Mouse (Mus musculus) spleen, adult 2 months (tissue): Measurements from ENCODE around the gene Hs6st3. TPM values are rescaled to one million over a fixed set of nuclear protein-coding genes. Genes with fewer than 3 reads are reported as not detected.

Source experiments
- DNase-seq, 2 experiments: peaks; one replicate each; pipeline versions ENCODE4 v3.0.0 to v3.0.0-alpha.2; 2012 to 2021; ENCODE audit warnings: low spot score in 2 of 2, low read depth in 1 of 2
- H3K27ac ChIP-seq: fragments of 200-500 bp; 2 replicates; pipeline ENCODE4 v1.5.1; 2012; ENCODE audit warnings: low read length, inconsistent platforms; ENCODE audit not compliant: insufficient read depth
- H3K27me3 ChIP-seq: fragments of 200-500 bp; 2 replicates; pipeline ENCODE4 v1.6.1; 2012; ENCODE audit warnings: mild to moderate bottlenecking, moderate library complexity, low read length, inconsistent platforms; ENCODE audit not compliant: control insufficient read depth, insufficient read depth
- H3K36me3 ChIP-seq: fragments of 200-500 bp; 2 replicates; pipeline ENCODE4 v1.6.1; 2012; ENCODE audit warnings: mild to moderate bottlenecking, low read length, inconsistent platforms; ENCODE audit not compliant: control insufficient read depth, insufficient read depth
- H3K4me1 ChIP-seq: fragments of 200-500 bp; 2 replicates; pipeline ENCODE4 v1.6.1; 2011; ENCODE audit warnings: inconsistent platforms; ENCODE audit not compliant: control insufficient read depth, insufficient read depth, insufficient read length
- H3K4me3 ChIP-seq: fragments of 200-500 bp; 2 replicates; pipeline ENCODE4 v1.5.1; 2011; ENCODE audit warnings: mild to moderate bottlenecking, inconsistent platforms; ENCODE audit not compliant: insufficient read depth, insufficient read length; ENCODE audit errors: extremely low read depth
- CTCF ChIP-seq: fragments of 200-500 bp; IDR thresholded peaks from 2 replicates; pipeline ENCODE4 v1.5.1; 2011; ENCODE audit warnings: mild to moderate bottlenecking, inconsistent platforms; ENCODE audit not compliant: insufficient read depth, insufficient read length, insufficient replicate concordance; ENCODE audit errors: extremely low read depth
- POLR2A ChIP-seq: fragments of 200-500 bp; IDR thresholded peaks from 2 replicates; pipeline ENCODE4 v1.6.1; 2011; ENCODE audit warnings: low read depth, low read length, inconsistent platforms
- WGBS: fragments of 180-500 bp; shearing (Covaris S2); methylation state at CpG from one replicate; pipeline ENCODE4 v1.1.7; 2018; 5-methylcytosine and 5-hydroxymethylcytosine counted together
- polyA plus RNA-seq: library from polyadenylated mRNA; depleted of rRNA; stranded (reverse); fragments of >200 nt; gene quantifications from 2 replicates; pipeline ENCODE4 v1.2.3, GENCODE M21; 2012

Hs6st3 gene
- polyA plus RNA-seq, 1 experiment: not detected

- DNase-seq: no peak
- H3K4me3 ChIP-seq: no peak overlapping the region
- TF ChIP-seq CTCF: no peak
- no peak for TF ChIP-seq POLR2A
- H3K4me1 ChIP-seq: no peaks in the 10 kb centered on the region
- no peaks in the 10 kb centered on the region for H3K27me3 ChIP-seq
- 37% methylated on average over 4 of the region's 4 CpGs for WGBS
- no peak overlapping the region for H3K27ac ChIP-seq
- H3K36me3 ChIP-seq: no peaks in the 10 kb centered on the region
Observed at GRCm38 (mm10) chr14:119450471-119450870, 312.3 kb downstream of the Hs6st3 start.

GRCm38 (mm10) chr14:119451594-119451993, 313.5 kb downstream of the Hs6st3 start:
- H3K4me3 ChIP-seq: no peak overlapping the region
- DNase-seq: no peak
- no peak for TF ChIP-seq POLR2A
- no peak for TF ChIP-seq CTCF
- no peaks in the 10 kb centered on the region for H3K4me1 ChIP-seq
- no peaks in the 10 kb centered on the region for H3K27me3 ChIP-seq
- no peak overlapping the region for H3K27ac ChIP-seq
- H3K36me3 ChIP-seq: no peaks in the 10 kb centered on the region

GRCm38 (mm10) chr14:119452382-119452781, 314.2 kb downstream of the Hs6st3 start:
- no peak for DNase-seq
- Histone ChIP-seq H3K36me3 (no peaks in the 10 kb centered on the region), H3K4me3 (no peak overlapping the region), H3K4me1 (no peaks in the 10 kb centered on the region), H3K27ac (no peak overlapping the region), H3K27me3 (no peaks in the 10 kb centered on the region)
- no peak for TF ChIP-seq CTCF
- no peak for TF ChIP-seq POLR2A

- Histone ChIP-seq H3K27me3 (no peaks in the 10 kb centered on the region), H3K4me1 (no peaks in the 10 kb centered on the region), H3K4me3 (no peak overlapping the region), H3K27ac (no peak overlapping the region), H3K36me3 (no peaks in the 10 kb centered on the region)
- WGBS: 84% methylated on average over 3 of the region's 3 CpGs
- DNase-seq: no peak
- TF ChIP-seq POLR2A: no peak
- TF ChIP-seq CTCF: no peak
Observed at GRCm38 (mm10) chr14:119452797-119453196, 314.7 kb downstream of the Hs6st3 start.

GRCm38 (mm10) chr14:119464308-119464707, 326.2 kb downstream of the Hs6st3 start:
- Histone ChIP-seq H3K4me1 (no peaks in the 10 kb centered on the region), H3K27ac (no peak overlapping the region), H3K36me3 (no peaks in the 10 kb centered on the region), H3K4me3 (no peak overlapping the region), H3K27me3 (no peaks in the 10 kb centered on the region)
- DNase-seq: no peak
- TF ChIP-seq POLR2A: no peak
- no peak for TF ChIP-seq CTCF
- 87% methylated on average over 5 of the region's 5 CpGs for WGBS

GRCm38 (mm10) chr14:119464883-119465282, 326.7 kb downstream of the Hs6st3 start:
- Histone ChIP-seq H3K4me3 (no peak overlapping the region), H3K27ac (no peak overlapping the region), H3K36me3 (no peaks in the 10 kb centered on the region), H3K4me1 (no peaks in the 10 kb centered on the region), H3K27me3 (no peaks in the 10 kb centered on the region)
- TF ChIP-seq CTCF (no peak), POLR2A (no peak)
- 87% methylated on average over 1 of the region's 1 CpGs for WGBS
- no peak for DNase-seq

- H3K36me3 ChIP-seq: no peaks in the 10 kb centered on the region
- no peaks in the 10 kb centered on the region for H3K4me1 ChIP-seq
- no peak overlapping the region for H3K27ac ChIP-seq
- DNase-seq: no peak
- no peaks in the 10 kb centered on the region for H3K27me3 ChIP-seq
- WGBS: 73% methylated on average over 5 of the region's 5 CpGs
- no peak overlapping the region for H3K4me3 ChIP-seq
- no peak for TF ChIP-seq POLR2A
- no peak for TF ChIP-seq CTCF
Observed at GRCm38 (mm10) chr14:119466899-119467588, 328.9 kb downstream of the Hs6st3 start.

GRCm38 (mm10) chr14:119476582-119476981, 338.4 kb downstream of the Hs6st3 start:
- Histone ChIP-seq H3K27me3 (no peaks in the 10 kb centered on the region), H3K4me1 (no peaks in the 10 kb centered on the region), H3K4me3 (no peak overlapping the region), H3K27ac (no peak overlapping the region), H3K36me3 (no peaks in the 10 kb centered on the region)
- DNase-seq: no peak
- 86% methylated on average over 9 of the region's 9 CpGs for WGBS
- TF ChIP-seq CTCF (no peak), POLR2A (no peak)
